Mouse (Mus musculus): Measurements from ENCODE around the gene Lyzl4.
A peak's percentile ranks its signal among the peaks of the same experiment; 100 is the strongest.
"Not testable (repeated sequence)": the region's sequence is repeated elsewhere in the genome, so short reads cannot be mapped to it uniquely, and the experiment has no call there.

Gene Lyzl4

DNA sequence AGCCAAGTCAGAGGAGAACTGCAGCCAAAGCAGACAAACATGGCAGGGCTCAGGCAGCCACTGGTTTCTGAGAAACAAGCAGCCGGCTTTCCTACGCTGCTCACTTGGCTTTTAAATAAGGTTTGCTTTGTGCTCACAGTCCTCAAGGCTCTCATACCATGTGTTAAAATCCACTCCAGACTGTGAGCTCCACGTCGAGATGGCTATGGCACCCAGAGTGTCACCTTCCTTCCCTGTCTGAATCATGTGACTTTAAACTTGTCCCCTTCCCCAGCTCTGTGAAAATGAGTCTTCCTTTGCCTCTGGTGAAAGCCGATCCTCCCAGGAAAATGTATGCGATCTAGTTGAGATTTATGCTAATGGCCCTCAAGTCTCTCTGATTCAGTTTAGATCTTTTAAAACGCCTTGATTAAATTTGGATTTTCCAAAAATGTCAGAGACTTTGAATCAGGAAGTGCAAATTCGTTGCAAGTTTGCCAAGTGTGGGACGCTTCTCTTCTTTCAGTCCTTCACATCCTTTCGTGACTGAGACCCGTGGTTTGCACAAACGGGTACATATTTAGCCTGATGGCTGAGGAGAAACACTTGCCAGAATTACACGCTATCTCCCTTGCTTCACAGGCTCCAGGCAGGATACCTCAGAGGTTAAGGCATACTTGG is 41.6 kb downstream of the Lyzl4 start:
- DNase-seq (ENCODE audit: low spot score), result no peak

- no peak for DNase-seq (ENCODE audit: low spot score)
These were observed 42.3 kb downstream of the Lyzl4 start for GRCm38 (mm10) chr9:121599551-121599950.

- no peak for DNase-seq (ENCODE audit: low spot score)
These were observed 43.8 kb downstream of the Lyzl4 start for GRCm38 (mm10) chr9:121598106-121598505.

- no peak for DNase-seq (ENCODE audit: low spot score)
These were observed 47.1 kb downstream of the Lyzl4 start for GRCm38 (mm10) chr9:121594771-121595170.

GRCm38 (mm10) chr9:121593768-121594167 is 48.1 kb downstream of the Lyzl4 start:
- not testable (repeated sequence) for DNase-seq (ENCODE audit: low spot score)

GRCm38 (mm10) chr9:121592948-121593550 is 48.8 kb downstream of the Lyzl4 start:
- no peak for DNase-seq (ENCODE audit: low spot score)

DNA sequence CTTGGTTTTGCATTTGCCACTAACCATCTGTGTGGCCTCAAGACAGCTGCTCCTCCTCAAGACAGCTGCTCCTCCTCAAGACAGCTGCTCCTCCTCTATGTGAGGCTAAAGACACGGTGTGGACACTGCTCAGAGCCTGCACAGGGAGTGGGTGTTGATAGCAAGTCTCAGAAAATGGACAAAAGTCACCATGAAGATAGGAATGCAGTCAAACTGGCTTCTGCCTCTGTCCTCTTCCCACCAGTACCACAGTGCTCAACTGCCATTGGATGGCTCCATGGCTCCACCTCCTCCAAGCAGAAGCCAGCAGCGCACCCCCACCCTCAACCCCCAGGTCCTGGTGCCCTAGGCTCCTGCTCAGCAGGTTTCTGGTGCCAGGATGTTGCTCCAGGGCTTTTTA is 52.4 kb downstream of the Lyzl4 start:
- no peak for DNase-seq (ENCODE audit: low spot score)

GRCm38 (mm10) chr9:121574380-121574779 is 67.5 kb downstream of the Lyzl4 start:
- DNase-seq (ENCODE audit: low spot score), result no peak

GRCm38 (mm10) chr9:121568451-121568850 is 73.4 kb downstream of the Lyzl4 start:
- DNase-seq (ENCODE audit: low spot score), result no peak

GRCm38 (mm10) chr9:121566387-121566786 is 75.5 kb downstream of the Lyzl4 start:
- no peak for DNase-seq (ENCODE audit: low spot score)

DNA sequence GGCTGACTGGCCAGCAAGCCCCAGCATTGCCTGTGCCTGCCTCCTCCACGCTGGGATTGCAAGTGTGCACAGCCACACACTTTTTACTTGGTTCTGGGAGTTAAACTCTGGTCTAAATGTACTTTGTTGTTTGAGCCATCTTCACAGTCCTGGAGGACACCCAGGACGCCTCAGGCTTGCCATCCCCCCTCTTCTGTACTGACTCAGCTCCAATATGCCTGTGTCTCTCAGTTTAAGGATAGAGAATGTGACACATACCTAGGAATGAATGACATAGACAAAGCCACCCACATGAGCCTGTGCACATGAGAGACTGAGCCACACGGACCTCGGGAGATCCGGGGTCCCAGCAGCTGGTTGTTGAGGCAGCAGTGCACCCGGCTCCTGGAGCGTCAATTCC is 78.6 kb downstream of the Lyzl4 start:
- no peak for DNase-seq (ENCODE audit: low spot score)

GRCm38 (mm10) chr9:121560515-121560914 is 81.4 kb downstream of the Lyzl4 start:
- DNase-seq (ENCODE audit: low spot score), result no peak

DNA sequence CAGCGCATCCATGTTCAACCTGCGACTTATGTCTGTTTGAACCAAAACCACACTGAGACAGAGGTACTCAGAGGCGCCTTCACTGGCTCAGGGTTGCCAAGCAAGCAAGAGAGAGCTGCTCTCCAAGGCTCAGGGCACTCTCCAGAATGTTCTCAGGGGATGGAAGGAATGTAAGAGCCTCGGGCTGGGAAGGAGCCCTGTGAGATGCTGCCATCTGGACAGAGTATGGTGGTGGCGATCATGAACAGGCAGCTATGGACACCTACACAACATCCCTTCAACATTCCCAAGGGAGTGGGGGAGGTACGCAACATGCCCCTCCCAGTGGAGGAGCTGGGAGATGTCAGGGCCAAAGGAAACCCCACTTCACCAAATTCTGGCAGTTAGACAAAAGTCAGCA is 83.7 kb downstream of the Lyzl4 start:
- no peak for DNase-seq (ENCODE audit: low spot score)

GRCm38 (mm10) chr9:121556913-121557312 is 85.0 kb downstream of the Lyzl4 start:
- DNase-seq (ENCODE audit: low spot score), result peak; percentile 45

- DNase-seq (ENCODE audit: low spot score), result peak; percentile 52
These were observed 86.4 kb downstream of the Lyzl4 start for GRCm38 (mm10) chr9:121555395-121556000.

DNA sequence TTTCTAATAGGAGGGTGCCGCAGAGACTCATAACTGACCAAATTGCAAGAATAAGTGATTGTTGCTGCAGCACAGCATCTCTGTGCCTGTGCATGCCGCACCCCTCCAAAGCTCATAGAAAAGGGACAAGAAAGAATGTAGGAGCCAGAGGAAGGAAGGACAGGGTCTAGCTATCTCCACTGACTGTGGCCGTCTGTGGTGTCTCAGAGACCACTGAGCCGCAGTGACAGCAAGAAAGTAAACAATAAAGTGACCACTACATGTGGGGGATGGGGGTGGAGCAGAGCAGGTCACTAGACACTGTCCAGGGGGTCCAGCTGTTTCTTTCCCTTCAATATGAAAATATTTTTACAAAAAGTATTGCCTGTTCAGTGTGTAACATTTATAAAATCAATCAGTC is 88.3 kb downstream of the Lyzl4 start:
- DNase-seq (ENCODE audit: low spot score), result no peak

GRCm38 (mm10) chr9:121550327-121550771 is 91.5 kb downstream of the Lyzl4 start:
- peak; percentile 25 for DNase-seq (ENCODE audit: low spot score)

GRCm38 (mm10) chr9:121549444-121549843 is 92.5 kb downstream of the Lyzl4 start:
- no peak for DNase-seq (ENCODE audit: low spot score)

GRCm38 (mm10) chr9:121549010-121549409 is 92.9 kb downstream of the Lyzl4 start:
- no peak for DNase-seq (ENCODE audit: low spot score)

DNA sequence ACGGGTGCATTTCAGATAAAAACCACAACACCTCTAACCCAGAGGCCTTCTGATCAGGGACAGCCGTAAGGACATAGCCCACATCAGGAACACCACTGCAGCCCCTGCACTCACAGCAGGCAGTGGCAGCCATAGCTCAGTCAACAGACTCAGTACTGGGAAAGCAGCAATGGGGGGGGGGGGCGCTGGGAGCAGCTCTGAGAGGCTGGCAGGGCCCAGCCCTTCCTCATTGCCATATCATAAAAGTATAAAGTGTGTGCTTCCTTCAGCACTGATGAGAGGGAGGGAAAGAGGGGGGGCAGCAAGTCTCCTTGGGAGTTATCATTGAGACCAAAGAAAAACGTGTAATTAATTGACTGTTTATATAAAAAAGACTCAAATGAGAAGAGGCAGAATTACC is 94.5 kb downstream of the Lyzl4 start:
- DNase-seq (ENCODE audit: low spot score), result no peak

GRCm38 (mm10) chr9:121541530-121541929 is 100.4 kb downstream of the Lyzl4 start:
- no peak for DNase-seq (ENCODE audit: low spot score)

DNA sequence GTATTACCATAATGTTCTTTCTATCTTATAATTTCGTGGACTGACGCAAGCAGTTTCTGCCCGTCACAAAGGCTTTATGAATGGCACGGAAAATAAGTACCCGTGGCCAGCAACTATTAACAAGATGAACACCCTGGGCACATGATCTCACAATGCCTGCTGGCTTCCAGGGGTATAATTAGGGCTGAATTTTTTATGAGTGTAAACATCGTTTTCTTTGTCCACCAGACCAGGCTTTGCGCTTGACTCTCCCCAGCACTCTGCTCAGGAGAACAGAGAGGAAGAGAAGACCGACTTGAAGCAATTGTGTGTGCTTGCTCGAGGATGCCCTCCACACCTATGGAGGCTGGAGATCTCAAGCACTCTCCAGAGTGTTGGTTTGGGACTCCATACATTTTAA is 109.3 kb downstream of the Lyzl4 start:
- no peak for DNase-seq (ENCODE audit: low spot score)

GRCm38 (mm10) chr9:121528605-121529357 is 113.1 kb downstream of the Lyzl4 start:
- no peak for DNase-seq (ENCODE audit: low spot score)
